Mouse (Mus musculus) myocyte (in vitro differentiated cells): Measurements from ENCODE around the gene Mkrn2os. TPM values are rescaled to one million over a fixed set of nuclear protein-coding genes. Genes with fewer than 3 reads are reported as not detected.

Experiments
- H3K27me3 ChIP-seq: one replicate; pipeline ENCODE4 v1.6.1; 2011; ENCODE audit not compliant: control insufficient read depth, insufficient read depth, insufficient read length
- H3K36me3 ChIP-seq: one replicate; pipeline ENCODE4 v1.6.1; 2011; ENCODE audit not compliant: control insufficient read depth, insufficient read depth
- H3K4me2 ChIP-seq: one replicate; pipeline ENCODE4 v1.6.1; 2011; ENCODE audit warnings: low read depth, control low read depth
- H3K4me3 ChIP-seq: one replicate; pipeline ENCODE4 v1.5.1; 2011; ENCODE audit warnings: mild to moderate bottlenecking, control low read depth, moderate library complexity
- H3K79me2 ChIP-seq: one replicate; pipeline ENCODE4 v1.6.1; 2011; ENCODE audit not compliant: control insufficient read depth, insufficient read depth
- H3ac ChIP-seq: one replicate; pipeline ENCODE4 v1.6.1; 2011; ENCODE audit not compliant: control insufficient read depth, insufficient read length
- CEBPB ChIP-seq: IDR thresholded peaks from 2 replicates; pipeline ENCODE4 v1.6.1; 2011; ENCODE audit warnings: mild to moderate bottlenecking, moderate library complexity; ENCODE audit not compliant: poor library complexity, insufficient read depth, severe bottlenecking
- E2F4 ChIP-seq: IDR thresholded peaks from one replicate; pipeline ENCODE4 v1.6.1; 2011; ENCODE audit warnings: mild to moderate bottlenecking, control low read depth, moderate library complexity; ENCODE audit not compliant: insufficient read depth
- MAX ChIP-seq: IDR thresholded peaks from one replicate; pipeline ENCODE4 v1.6.1; 2011; ENCODE audit warnings: low read depth, mild to moderate bottlenecking, control low read depth
- MYOD1 ChIP-seq, 3 experiments: IDR thresholded peaks; one replicate each; pipeline ENCODE4 v1.6.1; 2011; ENCODE audit warnings: control low read depth in 2 of 3, low read depth in 2 of 3, mild to moderate bottlenecking in 2 of 3, moderate library complexity in 1 of 3; ENCODE audit not compliant: insufficient read length in 2 of 3, control insufficient read depth in 1 of 3
- MYOG ChIP-seq, 3 experiments: IDR thresholded peaks; one replicate each; pipeline ENCODE4 v1.6.1; 2011; ENCODE audit warnings: control low read depth in 2 of 3, low read depth in 2 of 3, mild to moderate bottlenecking in 2 of 3; ENCODE audit not compliant: insufficient read length in 2 of 3, control insufficient read depth in 1 of 3, insufficient read depth in 1 of 3
- POLR2A ChIP-seq: IDR thresholded peaks from one replicate; pipeline ENCODE4 v1.6.1; 2011; ENCODE audit warnings: low read depth, mild to moderate bottlenecking, control low read depth, moderate library complexity; ENCODE audit not compliant: insufficient read length
- POLR2AphosphoS2 ChIP-seq: IDR thresholded peaks from one replicate; pipeline ENCODE4 v1.6.1; 2011; ENCODE audit warnings: low read depth, control low read depth; ENCODE audit not compliant: insufficient read length
- REST ChIP-seq: IDR thresholded peaks from one replicate; pipeline ENCODE4 v1.6.1; 2011; ENCODE audit warnings: mild to moderate bottlenecking, control low read depth, moderate library complexity; ENCODE audit not compliant: insufficient read depth, insufficient read length
- SRF ChIP-seq: IDR thresholded peaks from one replicate; pipeline ENCODE4 v1.6.1; 2011; ENCODE audit warnings: low read depth; ENCODE audit not compliant: control insufficient read depth, insufficient read length
- TCF12 ChIP-seq: IDR thresholded peaks from one replicate; pipeline ENCODE4 v1.6.1; 2011; ENCODE audit warnings: mild to moderate bottlenecking, control low read depth; ENCODE audit not compliant: poor library complexity, insufficient read depth, severe bottlenecking
- TCF3 ChIP-seq: IDR thresholded peaks from one replicate; pipeline ENCODE4 v1.6.1; 2011; ENCODE audit warnings: low read depth, control low read depth; ENCODE audit not compliant: insufficient read length
- USF1 ChIP-seq: IDR thresholded peaks from one replicate; pipeline ENCODE4 v1.6.1; 2011; ENCODE audit warnings: low read depth, mild to moderate bottlenecking, control low read depth, moderate library complexity
- polyA plus RNA-seq: library from polyadenylated mRNA; unstranded; fragments of >200 nt; fragmentation: generic; extraction: Trizol; gene quantifications from one replicate; pipeline ENCODE4 v1.2.1, GENCODE M21; 2012; ENCODE audit warnings: missing spikeins

Mkrn2os gene
- polyA plus RNA-seq, 1 experiment, result 0.04 TPM

DNA sequence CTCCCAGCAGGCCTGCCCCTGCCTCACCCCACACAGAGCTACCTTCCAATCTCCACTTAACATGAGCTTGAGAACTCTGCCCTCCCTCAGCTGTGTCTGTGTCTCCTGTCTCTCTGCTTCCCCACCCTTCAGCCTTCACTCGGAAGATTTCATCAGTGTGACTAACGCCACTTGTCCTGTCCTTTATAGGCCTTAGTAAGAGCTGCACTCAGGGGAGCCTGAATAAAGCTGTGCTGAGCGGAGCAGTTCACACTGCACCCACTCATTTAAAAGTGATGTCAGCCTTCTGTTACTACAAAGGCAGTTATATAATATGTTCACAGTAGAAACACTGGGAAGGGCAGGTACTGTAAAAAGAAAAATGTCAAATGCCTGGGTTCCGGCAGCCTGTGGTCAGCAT, 15.1 kb upstream of the Mkrn2os start:
- peaks cover 19% of the 10 kb centered on the region for H3K36me3 ChIP-seq
- no peak overlapping the region for H3ac ChIP-seq

DNA sequence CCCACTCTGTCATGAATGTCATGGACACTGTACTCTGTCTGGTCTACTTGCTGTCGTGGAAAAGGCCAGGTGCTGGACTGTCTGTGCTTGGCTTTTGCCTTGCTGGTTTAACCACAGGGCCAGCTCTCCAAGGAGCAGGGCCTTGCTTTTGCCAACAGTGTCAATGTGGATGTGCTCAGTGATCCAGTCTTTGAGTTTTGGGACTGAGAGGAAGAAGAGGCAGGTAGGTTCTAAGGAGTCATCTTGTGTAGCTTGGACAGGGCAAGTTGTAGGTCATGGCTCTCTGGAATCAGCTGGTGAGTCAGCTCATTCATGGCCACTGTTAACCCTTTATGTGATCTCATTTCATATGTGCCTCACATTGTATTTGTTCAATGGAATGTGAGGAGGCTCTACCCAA, 14.1 kb upstream of the Mkrn2os start:
- Histone ChIP-seq H3K4me2 (no peak overlapping the region), H3K79me2 (peaks cover 13% of the 10 kb centered on the region), H3K4me3 (no peak overlapping the region), H3ac (no peak overlapping the region), H3K36me3 (peaks cover 15% of the 10 kb centered on the region), H3K27me3 (no peaks in the 10 kb centered on the region)
- no peak for TF ChIP-seq POLR2AphosphoS2
- TF ChIP-seq TCF12, result no peak
- TF ChIP-seq TCF3, result no peak
- no peak for TF ChIP-seq SRF
- TF ChIP-seq MAX, result no peak
- no peak for TF ChIP-seq MYOG (IDR thresholded peaks at IDR 0.05; ENCODE audit: control insufficient read depth in 1 of 3, insufficient read depth in 1 of 3, insufficient read length in 2 of 3, low read depth in 2 of 3)
- TF ChIP-seq REST, result no peak
- no peak for TF ChIP-seq MYOD1 (IDR thresholded peaks at IDR 0.05; ENCODE audit: control insufficient read depth in 1 of 3, insufficient read length in 2 of 3, low read depth in 2 of 3)
- TF ChIP-seq POLR2A, result no peak
- no peak for TF ChIP-seq E2F4
- no peak for TF ChIP-seq USF1
- no peak for TF ChIP-seq CEBPB

More for the DNA sequence above, 15.1 kb upstream of the Mkrn2os start:
- Histone ChIP-seq H3K4me3 (no peak overlapping the region), H3K79me2 (peaks cover 13% of the 10 kb centered on the region), H3K27me3 (no peaks in the 10 kb centered on the region), H3K4me2 (no peak overlapping the region)
- no peak for TF ChIP-seq POLR2AphosphoS2

DNA sequence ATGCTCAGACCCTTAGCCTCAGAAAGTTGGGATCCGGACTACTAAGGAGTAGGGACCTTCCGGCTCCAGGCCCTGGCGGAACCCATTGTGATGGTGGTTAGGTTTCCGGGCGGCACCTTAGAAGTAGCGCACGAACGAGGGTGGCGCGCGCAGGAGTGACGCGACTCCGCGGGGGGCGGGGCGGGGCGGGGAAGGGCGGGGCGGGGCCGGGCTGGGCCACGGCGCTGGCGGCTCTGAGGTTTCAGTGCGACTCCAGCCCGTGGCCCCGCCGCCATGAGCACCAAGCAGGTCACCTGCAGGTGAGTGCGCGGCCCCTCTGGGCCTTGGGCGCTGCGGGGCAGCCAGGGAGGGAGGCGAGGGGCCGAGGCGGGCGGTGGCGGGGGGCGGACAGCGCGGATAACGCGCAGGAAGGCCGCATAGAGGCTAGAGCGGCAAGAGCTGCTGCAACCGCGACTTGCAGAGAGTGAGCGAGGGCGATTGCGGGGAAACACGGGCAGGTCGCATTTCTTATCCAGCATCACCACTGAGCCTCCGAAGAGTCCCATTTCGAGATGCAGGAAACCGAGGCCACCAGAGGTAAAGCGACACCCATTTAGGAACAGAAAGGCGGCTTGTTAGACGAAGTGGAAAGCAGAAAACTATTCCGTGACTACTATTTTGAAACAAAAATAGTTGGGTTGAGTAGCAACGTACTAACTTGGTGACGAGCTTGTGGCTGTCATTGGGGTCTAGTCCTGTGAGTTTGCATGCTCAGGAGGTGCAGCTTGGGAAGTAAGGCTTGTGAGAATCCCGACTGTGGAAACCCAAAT, 9.5 kb upstream of the Mkrn2os start, which contains the start of gene Mkrn2:
Gene Mkrn2 (plus strand): TSS at position 188 of the 809 bp plus-strand sequence.
- Histone ChIP-seq H3K4me3 (peak within 1 kb of the TSS; percentile 54), H3K79me2 (peaks cover 8% of the 10 kb centered on the region), H3ac (no peak within 1 kb of the TSS), H3K4me2 (peak within 1 kb of the TSS; percentile 86), H3K36me3 (no peaks in the 10 kb centered on the region), H3K27me3 (no peaks in the 10 kb centered on the region)
- no peak for TF ChIP-seq CEBPB
- peak; percentile 83 for TF ChIP-seq POLR2AphosphoS2
- TF ChIP-seq POLR2A, result peak; percentile 84
- TF ChIP-seq SRF, result no peak
- peak; percentile 57 for TF ChIP-seq E2F4

DNA sequence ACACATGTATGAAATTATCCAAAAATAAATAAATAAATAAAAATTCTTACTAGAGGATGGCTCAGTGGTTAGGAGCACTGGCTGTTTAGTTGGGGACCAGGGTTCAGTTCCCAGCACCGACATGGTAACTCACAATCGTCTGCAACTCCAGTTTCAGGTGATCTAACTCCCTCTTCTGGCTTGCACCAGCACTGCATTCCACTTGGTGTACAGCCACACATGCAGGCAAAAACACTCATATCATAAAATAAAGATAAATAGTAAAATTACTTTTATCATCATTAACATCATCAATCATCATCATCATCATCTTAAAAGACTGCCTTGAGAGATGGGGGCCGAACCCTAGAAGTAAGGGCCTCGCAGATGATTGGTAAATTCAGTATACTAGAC, 8.9 kb upstream of the Mkrn2os start:
- no peaks in the 10 kb centered on the region for H3K36me3 ChIP-seq
- H3K4me3 ChIP-seq, result peak overlapping the region; percentile 54
- no peak overlapping the region for H3ac ChIP-seq
- H3K27me3 ChIP-seq, result no peaks in the 10 kb centered on the region
- H3K4me2 ChIP-seq, result peak overlapping the region; percentile 60
- H3K79me2 ChIP-seq, result peaks cover 8% of the 10 kb centered on the region
- no peak for TF ChIP-seq SRF
- TF ChIP-seq REST, result no peak
- no peak for TF ChIP-seq MAX
- TF ChIP-seq POLR2AphosphoS2, result no peak
- no peak for TF ChIP-seq CEBPB
- TF ChIP-seq E2F4, result no peak
- no peak for TF ChIP-seq POLR2A

DNA sequence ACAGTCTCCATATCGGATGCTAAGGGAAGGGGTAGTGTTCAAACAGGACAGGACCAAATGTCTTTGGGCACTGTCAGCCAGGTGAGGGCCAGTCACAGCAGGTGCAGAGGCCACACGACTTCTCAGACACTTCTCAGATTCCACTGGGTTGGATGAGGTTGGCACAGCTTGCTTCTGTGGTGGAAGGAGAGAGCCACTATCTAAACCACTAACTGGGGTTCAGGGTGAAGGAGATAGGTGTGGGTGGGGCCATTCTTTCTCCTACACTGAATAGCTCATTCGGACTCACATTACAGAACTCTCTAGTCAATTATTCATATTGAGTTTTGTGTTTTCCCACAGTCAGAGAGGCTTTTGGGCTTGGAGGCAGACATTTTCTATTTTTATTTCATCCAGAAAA, 3.3 kb upstream of the Mkrn2os start:
- H3ac ChIP-seq, result no peak overlapping the region
- H3K27me3 ChIP-seq, result no peaks in the 10 kb centered on the region
- H3K4me3 ChIP-seq, result no peak overlapping the region
- no peaks in the 10 kb centered on the region for H3K36me3 ChIP-seq
- peak in 1 of 3 experiments; percentile 37 for TF ChIP-seq MYOG (IDR thresholded peaks at IDR 0.05; ENCODE audit: control insufficient read depth in 1 of 3, insufficient read depth in 1 of 3, insufficient read length in 2 of 3, low read depth in 2 of 3)
- no peak for TF ChIP-seq TCF12
- no peak for TF ChIP-seq REST
- TF ChIP-seq MYOD1 (IDR thresholded peaks at IDR 0.05; ENCODE audit: control insufficient read depth in 1 of 3, insufficient read length in 2 of 3, low read depth in 2 of 3), result peak in 1 of 3 experiments; percentile 72
- H3K79me2 ChIP-seq, result no peaks in the 10 kb centered on the region
- H3K4me2 ChIP-seq, result no peak overlapping the region

DNA sequence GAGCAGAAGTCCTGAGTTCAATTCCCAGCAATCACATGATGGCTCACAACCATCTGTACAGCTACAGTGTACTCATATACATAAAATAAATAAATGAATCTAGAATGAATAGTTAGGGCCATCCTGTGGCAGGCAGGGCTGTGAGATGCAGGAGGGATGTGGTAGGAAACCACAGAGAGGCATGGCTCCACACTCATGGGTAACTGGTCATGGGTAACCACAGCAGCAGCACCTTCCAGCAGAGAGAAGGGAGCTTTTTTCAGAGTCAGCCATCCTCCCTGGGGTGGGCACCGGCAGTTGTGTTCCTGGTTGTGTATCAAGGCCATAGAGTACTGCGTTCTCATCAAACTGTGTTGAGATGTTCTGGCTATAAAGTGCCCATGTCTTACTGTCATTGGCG, 2.1 kb upstream of the Mkrn2os start:
- H3ac ChIP-seq, result no peak overlapping the region
- no peaks in the 10 kb centered on the region for H3K79me2 ChIP-seq
- TF ChIP-seq REST (no peak), MAX (no peak)
- no peak overlapping the region for H3K4me3 ChIP-seq
- H3K36me3 ChIP-seq, result no peaks in the 10 kb centered on the region
- H3K27me3 ChIP-seq, result no peaks in the 10 kb centered on the region
- no peak overlapping the region for H3K4me2 ChIP-seq
